Mouse (Mus musculus) olfactory bulb, adult 2 months (tissue): Measurements from ENCODE around the gene Zbtb42.

Source experiments
- CTCF ChIP-seq: fragments of 200-500 bp; IDR thresholded peaks from 2 replicates; pipeline ENCODE4 v1.5.1; 2012; ENCODE audit warnings: low read depth, mild to moderate bottlenecking, low read length, moderate library complexity; ENCODE audit not compliant: insufficient read depth
- POLR2A ChIP-seq: fragments of 200-500 bp; IDR thresholded peaks from 2 replicates; pipeline ENCODE4 v1.6.1; 2012; ENCODE audit warnings: mild to moderate bottlenecking, low read depth, low read length, moderate library complexity; ENCODE audit not compliant: insufficient read depth

DNA sequence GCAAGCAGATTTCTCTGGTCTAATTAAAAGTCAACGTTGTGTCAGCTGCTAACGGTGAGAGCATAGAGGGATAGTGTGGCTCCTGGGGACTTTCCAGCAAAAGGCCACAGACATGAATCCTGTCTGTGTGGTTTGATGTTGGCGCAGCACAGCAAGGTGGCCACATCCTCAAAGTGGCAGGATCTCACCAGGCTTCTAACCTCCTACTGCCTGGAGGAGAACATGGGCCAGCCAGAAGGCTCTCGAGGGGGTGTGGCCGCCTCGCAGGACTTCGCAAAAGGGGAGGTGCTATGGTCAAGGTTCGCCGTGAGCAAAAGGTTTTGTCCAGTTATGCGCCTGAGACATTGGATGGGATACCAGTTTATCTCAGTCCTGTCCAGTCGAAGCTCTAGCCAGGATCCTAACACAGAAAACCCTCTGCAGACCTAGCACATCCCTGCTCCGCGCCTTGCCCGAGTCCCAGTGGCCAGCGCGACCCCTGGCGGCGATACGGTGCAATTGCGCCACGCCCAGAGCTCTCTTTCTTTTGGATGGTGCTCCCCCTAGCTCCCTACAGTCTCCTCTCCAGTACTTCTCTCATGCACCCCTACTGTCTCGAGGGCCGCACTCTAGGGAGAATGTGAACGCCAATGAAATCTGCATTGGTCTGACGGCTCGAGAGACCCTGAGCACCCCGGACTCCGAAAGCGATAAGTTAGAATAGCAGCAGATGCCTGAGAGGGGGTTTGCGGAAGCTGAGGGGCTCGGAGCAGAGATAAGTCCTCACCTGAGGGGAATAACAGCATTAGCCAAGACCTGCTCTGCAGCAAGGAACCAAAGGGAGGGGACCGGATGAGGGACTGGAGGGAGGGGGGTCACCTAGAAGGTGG lies 28.3 kb downstream of the Zbtb42 start:
- TF ChIP-seq CTCF = peak; percentile 98
- no peak for TF ChIP-seq POLR2A
